Mouse (Mus musculus) kidney, postnatal 10 days (tissue): ENCODE results near the gene Mta3.
"Not testable (repeated sequence)": the region's sequence is repeated elsewhere in the genome, so short reads cannot be mapped to it uniquely, and the experiment has no call there.

ENCODE experiments used
- DNase-seq: peaks from one replicate; pipeline ENCODE4 v3.0.0; 2021; ENCODE audit warnings: mixed read lengths

Mta3 gene

GRCm38 (mm10) chr17:83709517-83709916 is 3.6 kb downstream of the Mta3 start:
- DNase-seq: not testable (repeated sequence)

- DNase-seq: no peak
These were observed 4.7 kb downstream of the Mta3 start for GRCm38 (mm10) chr17:83710639-83711038.

GRCm38 (mm10) chr17:83712341-83712740 is 6.4 kb downstream of the Mta3 start:
- no peak for DNase-seq

DNA sequence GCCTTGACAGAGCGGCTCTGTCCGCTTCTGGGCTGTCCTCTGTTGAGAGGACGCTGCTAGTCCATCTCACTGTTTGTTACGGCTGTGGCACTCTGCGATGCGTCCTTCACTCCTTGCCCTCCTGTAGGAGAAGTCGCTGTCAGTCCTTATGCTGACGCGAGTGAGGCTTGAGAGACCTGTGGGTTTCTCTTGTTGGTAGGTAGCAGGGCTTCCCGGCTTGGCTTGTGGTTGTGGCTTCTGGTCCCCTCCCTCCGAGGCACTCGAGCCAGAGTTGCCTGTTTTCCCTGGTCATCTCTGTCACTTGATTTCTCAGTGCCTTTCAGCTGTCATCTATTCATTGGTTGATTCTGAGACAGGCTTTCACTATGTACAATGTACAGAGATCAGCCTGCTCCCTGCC is 14.5 kb downstream of the Mta3 start:
- no peak for DNase-seq

DNA sequence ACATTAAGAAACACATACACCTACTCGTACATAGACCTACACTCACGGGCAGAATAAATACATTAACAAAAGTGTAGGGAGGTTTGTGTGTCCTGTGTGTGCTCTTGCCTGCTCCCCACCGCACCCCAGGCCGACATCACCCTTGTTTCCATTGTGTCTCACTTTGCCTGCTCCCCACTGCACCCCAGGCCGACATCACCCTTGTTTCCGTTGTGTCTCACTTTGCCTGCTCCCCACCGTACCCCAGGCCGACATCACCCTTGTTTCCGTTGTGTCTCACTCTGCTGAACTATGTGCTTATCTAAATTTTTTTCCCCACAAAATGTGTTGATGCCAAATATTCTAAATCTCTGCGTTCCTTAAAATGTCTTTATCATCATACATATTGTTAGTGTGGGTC is 15.2 kb downstream of the Mta3 start:
- no peak for DNase-seq

DNA sequence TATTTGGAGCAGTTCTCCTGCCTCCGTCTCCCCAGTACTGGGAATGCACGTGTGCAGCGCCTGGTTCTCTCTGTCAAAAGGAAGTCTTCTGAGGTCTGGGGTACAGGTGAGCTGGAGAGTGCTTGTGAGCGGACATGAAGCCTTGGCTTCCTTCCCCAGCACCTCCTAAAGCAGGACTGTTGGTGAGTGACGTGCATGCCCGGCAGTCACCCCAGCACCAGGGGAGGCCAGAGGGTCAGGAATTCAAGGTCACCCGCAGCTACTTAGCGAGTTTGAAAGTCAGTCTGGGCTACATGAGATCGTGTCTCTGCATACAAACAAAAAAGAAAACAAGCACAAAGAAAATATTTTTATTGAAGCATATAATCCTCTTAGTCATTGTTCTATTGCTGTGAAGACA is 17.1 kb downstream of the Mta3 start:
- no peak for DNase-seq

DNA sequence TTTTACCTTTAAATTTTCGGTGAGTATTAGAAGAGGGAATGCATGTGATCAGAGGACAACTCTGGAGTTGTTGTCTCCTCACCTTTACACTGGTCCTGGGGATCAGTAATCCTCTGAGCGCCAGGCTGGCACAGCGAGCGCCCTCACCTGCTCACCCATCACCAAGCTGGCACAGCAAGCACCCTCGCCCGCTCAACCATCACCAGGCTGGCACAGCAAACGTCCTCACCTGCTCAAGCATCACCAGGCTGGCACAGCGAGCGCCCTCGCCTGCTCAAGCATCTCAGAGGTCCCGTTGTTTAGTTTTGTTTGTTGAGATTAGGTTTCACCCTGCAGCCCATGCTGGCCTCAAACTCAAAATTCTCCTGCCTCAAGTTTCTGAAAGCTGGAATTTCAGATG is 20.5 kb downstream of the Mta3 start:
- DNase-seq: peak; percentile 22

DNA sequence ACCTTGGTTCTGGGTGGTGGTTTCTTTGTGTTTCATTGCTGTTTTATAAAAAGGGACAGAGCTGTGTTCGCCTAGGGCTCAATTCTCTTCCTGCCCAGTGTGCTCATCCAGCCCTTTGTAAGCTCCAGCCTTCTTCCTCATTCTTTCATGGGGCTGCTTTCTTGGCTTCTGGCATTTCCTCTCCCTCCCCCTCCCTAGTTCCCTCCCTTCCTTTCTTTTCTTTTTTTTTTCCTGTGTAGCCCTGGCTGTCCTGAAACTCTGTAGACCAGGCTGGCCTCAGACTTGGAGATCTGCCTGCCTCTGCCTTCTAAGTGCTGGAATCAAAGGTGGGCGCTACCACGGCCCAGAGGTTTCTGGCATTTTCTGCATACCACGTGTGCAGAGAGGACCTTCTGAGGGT is 21.7 kb downstream of the Mta3 start:
- no peak for DNase-seq

- DNase-seq: no peak
These were observed 23.1 kb downstream of the Mta3 start for GRCm38 (mm10) chr17:83729029-83729428.

DNA sequence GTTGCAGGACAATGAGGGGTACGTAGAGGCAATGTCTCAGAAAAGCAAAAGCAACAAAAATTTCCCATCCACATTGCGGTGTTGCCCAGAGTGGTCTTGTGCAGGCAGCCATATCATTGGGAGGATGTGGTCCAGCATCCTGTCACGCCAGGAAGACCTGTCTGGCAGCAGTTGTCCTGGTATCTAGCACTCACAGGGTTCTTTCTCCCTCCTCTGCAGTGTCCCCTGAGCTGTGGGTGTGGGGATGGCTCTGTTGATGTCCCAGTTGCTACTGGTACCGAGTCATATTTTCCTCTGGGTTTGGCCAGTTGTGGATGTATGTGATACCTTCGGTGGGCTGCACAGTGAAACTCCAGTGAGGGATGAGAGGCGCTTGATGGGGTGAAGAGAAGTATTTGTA is 24.2 kb downstream of the Mta3 start:
- DNase-seq: no peak

GRCm38 (mm10) chr17:83732166-83732629 is 26.2 kb downstream of the Mta3 start:
- DNase-seq: peak; percentile 59

- peak; percentile 71 for DNase-seq
These were observed 26.8 kb downstream of the Mta3 start for GRCm38 (mm10) chr17:83732801-83733200.

DNA sequence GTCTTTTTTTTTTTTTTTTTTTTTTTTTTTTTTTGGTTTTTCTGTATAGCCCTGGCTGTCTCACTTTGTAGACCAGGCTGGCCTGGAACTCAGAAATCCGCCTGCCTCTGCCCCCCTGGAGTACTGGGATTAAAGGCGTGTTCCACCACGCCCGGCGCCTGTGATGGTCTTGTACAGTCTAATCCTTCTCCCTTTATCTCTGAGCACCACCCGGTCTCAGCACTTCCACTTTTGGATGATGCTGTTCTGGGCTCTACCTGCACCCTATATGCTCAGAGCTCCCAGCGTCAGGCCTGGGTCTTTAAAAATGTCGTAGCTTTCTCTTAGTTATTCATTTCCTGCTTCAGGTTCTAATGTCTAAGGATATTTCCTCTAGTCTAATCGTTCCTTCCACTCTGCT is 30.7 kb downstream of the Mta3 start:
- no peak for DNase-seq

GRCm38 (mm10) chr17:83737775-83738174 is 31.8 kb downstream of the Mta3 start:
- DNase-seq: no peak

GRCm38 (mm10) chr17:83740135-83740676 is 34.2 kb downstream of the Mta3 start:
- DNase-seq: no peak

DNA sequence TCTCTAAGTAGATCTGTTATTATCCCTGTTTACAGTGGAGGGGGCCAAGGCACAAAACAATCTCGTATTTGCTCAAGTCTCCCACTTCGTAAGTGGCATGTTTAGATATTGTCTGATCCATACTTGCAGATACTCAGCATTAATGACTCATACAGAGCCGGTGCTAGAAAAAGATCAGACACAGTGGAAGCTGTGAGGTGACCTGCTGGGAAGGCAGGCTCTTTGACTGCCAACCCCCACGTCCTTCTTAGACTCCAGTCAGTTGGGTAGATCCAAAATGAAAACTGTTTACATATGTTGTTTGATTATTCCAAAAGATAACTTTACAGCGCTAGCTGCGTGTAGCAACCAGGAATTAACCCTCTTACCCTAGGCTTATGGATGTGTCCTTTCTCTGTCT is 35.3 kb downstream of the Mta3 start:
- no peak for DNase-seq

GRCm38 (mm10) chr17:83744231-83744824 is 38.4 kb downstream of the Mta3 start:
- no peak for DNase-seq

GRCm38 (mm10) chr17:83747405-83748160 is 41.6 kb downstream of the Mta3 start:
- no peak for DNase-seq

DNA sequence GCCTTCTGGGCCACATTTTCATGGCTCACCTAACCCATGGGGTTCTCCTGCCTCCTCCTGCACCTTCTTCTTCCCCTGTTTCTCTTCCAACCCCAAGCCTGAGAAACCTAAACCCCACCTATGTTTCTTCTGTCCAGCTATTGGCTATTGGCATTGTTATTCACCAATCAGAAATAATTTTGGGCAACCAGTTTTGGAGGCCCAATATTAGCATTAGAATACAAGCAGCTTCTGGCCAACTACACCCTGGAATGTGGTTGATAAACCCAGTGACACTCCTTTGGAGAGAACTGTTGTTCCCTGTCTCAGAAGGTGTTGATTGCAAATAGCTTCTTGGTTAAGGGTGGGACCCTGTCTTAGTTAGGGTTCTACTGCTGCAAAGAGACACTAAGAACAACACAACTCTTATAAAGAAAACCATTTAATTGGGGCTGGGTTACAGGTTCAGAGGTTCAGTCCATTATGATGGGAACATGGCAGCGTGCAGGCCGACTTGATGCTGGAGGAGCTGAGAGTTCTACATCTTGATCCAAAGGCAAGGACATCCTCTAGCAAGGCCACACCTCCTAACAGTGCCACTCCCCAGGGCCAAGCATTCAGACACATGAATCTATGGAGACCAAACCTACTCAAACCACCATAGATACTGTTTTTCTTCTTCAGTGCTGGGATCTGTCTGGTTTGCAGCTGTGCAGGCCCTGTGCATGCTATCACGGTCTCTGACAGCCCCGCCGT is 44.4 kb downstream of the Mta3 start:
- no peak for DNase-seq

GRCm38 (mm10) chr17:83753112-83753899 is 47.3 kb downstream of the Mta3 start:
- DNase-seq: no peak

DNA sequence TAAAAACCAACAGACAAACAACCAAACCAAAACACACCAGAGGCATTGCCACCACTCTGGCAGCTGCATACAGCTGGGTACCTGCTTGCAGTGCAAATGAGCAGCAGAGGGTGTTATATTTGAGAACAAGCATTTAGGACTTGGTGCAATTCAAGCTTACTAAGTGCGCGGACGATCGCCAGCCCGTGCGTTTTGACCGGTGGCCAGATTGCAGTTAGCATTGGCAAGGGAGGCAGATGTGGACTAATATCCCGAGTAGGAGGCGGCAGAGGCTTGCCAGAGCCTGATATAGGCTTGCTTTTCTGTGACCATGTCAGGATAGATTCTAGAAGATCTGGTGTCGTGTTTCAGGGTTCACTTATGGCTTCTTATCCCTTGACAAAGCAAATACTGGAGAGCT is 52.1 kb downstream of the Mta3 start:
- DNase-seq: no peak

DNA sequence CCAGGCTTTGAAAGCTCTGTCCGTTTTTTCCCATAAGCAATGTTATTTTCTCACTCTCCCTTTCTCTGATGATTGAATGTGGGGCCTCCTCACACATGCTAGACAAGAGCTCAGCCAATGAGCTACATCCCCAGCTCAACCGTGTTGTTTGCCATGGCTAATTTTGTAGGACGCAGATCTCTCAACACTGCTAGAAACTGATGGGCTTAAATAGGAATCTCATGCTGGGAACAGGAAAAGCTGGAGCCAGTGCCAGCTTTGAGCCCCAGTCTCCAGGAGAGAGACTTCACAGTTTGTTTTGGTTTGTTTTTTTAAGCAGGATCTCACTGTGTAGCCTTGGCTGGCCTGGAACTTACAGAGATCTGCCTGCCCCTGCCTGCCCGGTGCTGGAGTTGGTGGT is 53.6 kb downstream of the Mta3 start:
- no peak for DNase-seq

DNA sequence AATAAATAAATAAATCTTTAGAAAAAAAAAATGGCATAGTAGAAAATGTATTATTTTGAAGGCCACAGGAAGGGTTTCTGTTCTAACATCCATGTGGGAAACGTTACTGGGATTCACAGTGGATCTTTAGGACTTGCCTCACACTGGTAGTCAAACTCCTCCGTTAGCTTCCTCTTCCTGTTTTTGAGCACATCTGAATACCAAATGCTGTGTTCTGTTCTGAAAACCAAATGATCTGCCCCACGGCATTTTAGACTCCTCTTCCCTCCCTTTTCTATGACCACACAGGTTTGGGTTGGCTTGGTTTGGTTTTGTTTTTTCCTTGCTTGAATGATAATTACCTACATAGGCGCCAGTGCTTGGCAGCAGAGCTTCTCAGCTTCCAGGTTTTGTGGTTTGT is 58.6 kb downstream of the Mta3 start:
- no peak for DNase-seq
